Mouse (Mus musculus) lung, postnatal 10 days (tissue): ENCODE results near the gene Jtb.

Source experiments
- DNase-seq: peaks from one replicate; pipeline ENCODE4 v3.0.0; 2021

The Jtb gene

GRCm38 (mm10) chr3:90231507-90232333, at the start of gene Jtb:
Gene Jtb, plus strand, starts transcription at chr3:90231597.
- DNase-seq = peak; percentile 95

GRCm38 (mm10) chr3:90183581-90183980, 47.8 kb upstream of the Jtb start:
- peak; percentile 48 for DNase-seq

GRCm38 (mm10) chr3:90190859-90191510, 40.4 kb upstream of the Jtb start:
- DNase-seq = no peak

DNA sequence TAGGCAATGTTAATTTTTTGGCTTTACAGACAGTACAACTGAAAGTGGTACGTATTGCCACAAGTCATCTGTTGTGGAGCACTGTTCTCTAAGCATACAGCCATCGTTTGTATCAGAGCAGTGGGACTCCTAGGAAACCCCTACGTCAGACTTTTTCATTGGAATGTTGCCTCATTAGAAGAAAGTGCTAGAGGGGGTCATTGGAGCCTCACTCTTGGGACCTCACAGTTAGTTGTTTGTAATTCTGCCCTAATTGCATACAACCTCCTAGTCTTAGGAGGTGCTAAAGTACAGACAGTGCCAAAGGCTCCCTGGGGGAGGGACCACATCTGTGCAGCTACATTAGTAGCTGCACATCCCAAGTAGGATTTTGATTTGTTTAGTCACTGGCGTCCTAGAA, 36.6 kb upstream of the Jtb start:
- no peak for DNase-seq

GRCm38 (mm10) chr3:90195644-90196043, 35.8 kb upstream of the Jtb start:
- DNase-seq = no peak

GRCm38 (mm10) chr3:90197548-90197947, 33.8 kb upstream of the Jtb start:
- DNase-seq = no peak

- no peak for DNase-seq
Observed at GRCm38 (mm10) chr3:90202884-90203283, 28.5 kb upstream of the Jtb start.

GRCm38 (mm10) chr3:90203619-90204018, 27.8 kb upstream of the Jtb start:
- DNase-seq = no peak

- no peak for DNase-seq
Observed at GRCm38 (mm10) chr3:90204582-90204981, 26.8 kb upstream of the Jtb start.

GRCm38 (mm10) chr3:90208662-90209061, 22.7 kb upstream of the Jtb start:
- DNase-seq = no peak

GRCm38 (mm10) chr3:90209908-90210566, 21.4 kb upstream of the Jtb start:
- no peak for DNase-seq

DNA sequence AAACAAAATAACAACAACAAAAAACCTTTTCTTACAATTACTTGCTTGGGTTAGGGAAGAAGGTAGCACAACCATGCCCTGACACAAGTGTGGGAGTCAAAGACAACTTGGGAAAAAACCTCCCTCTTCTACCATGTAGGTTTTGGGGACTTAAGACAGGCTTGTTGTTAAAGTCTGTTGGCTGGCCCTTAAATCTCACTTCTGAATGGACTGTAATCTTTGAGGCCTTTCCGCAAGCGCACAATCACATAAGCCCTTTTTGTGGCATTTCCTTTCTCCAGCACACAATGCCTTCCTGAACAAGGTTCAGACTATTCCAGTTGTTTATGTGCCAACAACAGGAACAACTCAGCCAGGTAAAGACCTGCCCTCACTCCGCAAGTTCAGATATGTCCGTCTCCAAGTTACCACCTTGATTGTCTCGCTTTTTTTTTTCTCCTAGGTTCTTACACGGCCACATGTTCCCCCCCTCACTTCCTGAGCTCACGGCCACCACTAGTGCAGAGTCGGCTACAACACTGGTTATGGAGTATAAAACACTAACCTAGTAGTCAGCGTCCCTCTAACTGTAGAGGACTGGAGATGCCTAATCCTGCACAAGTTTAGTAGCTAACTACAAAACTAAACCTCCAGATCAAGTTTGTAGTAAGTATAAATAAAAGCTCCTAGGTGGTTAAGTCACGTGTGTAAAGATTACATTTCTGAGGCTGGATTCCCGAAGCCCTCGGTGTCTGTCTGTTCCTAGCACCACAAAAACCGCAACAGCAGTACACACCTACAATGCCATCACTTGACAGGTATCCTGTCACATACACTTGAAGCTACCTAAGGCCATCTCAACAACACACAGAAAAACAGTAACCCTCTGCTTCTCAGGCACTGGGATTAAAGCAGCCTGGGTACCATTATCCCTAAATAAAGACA, 19.7 kb upstream of the Jtb start:
- DNase-seq = no peak

- DNase-seq = no peak
Observed at GRCm38 (mm10) chr3:90212723-90213122, 18.7 kb upstream of the Jtb start.

DNA sequence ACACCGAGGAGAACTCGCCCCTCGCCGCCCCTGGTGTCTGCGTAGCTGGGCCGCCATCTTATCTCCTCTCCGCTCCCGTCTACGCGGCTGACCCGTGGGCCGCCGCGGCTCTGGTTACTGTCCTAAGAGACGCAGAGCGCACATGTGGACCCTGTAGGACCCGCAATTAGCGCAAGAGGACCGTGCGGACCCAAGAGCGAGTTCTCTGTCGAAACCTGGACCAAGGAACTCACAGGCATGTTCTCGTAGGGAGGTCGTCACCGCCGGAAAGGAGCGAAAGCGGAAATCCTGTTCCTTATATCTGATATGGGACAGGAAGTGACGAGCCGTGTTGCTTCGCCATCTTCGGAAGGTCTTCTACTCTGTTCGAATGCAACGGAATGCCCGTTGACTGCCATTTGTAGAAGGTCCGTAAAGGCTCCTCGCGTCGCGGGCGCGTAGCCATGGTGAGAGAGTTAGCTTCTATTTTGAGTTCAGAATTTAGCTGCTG, 18.0 kb upstream of the Jtb start, which contains the start of the genes Rps27 and Rab13:
TSS of gene Rps27 (minus strand) at position 275 of the 490 bp plus-strand sequence.
TSS of gene Rab13 (plus strand) at position 319 of the 490 bp plus-strand sequence.
- peak; percentile 94 for DNase-seq

DNA sequence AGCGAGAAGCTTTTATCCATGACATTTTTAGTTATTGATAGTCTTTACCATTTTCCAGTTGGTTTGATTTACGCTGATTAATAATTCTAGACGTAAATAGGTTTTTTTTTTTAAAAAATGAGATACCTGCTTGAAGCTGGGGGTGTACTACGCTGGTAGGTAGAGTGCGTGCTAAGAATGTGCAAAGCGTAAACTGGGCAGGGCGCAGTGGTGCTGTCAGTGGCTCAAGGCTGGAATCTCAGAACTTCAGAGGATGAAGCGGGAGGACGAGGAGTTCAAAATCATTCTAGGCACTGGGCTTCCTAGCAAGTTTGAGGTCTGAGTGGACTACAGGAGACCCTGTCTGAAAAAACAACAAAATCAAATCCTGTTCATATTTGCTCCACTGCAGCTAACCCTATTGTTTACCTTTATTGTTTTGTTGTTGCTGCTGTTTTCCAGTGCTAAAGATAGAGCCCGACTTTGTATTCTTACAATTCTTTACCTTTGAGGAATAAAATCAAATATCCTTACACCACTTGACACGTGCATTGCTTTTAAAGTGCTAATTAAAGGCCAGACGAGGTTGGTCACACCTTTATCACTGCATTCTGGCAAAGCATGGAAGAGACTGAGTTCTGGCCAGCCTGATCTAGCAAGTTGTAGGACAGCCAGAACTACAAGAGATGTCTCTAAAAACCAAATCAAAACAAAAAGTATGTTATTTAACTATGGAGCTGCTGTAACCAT, 17.3 kb upstream of the Jtb start:
- DNase-seq = no peak

DNA sequence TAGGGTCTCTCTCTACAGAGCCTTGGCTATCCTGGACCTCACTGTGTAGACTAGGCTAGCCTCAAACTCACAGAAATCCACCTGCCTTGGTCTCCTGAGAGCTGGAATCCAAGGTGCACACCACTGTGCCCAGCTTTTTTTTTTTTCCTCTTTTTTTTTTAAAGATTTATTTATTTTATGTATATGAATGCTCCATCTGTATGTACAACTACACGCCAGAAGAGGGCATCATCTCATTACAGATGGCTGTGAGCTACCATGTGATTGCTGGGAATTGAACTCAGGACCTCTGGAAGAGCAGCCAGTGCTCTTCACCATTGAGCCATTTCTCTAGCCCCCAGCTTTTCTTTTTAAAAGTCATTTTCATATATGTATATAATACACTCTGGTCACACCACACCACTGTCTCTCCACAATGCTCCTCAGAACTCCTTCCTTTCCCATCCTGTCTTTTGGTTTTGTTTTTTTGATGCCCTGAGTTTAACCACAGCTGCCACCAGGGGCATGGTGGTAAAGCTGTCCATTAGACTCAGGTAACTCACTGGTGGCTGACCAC, 15.5 kb upstream of the Jtb start:
- no peak for DNase-seq

- DNase-seq = peak; percentile 69
Observed at GRCm38 (mm10) chr3:90220088-90220487, 11.3 kb upstream of the Jtb start.

GRCm38 (mm10) chr3:90220531-90220951, 10.9 kb upstream of the Jtb start:
- peak; percentile 94 for DNase-seq

DNA sequence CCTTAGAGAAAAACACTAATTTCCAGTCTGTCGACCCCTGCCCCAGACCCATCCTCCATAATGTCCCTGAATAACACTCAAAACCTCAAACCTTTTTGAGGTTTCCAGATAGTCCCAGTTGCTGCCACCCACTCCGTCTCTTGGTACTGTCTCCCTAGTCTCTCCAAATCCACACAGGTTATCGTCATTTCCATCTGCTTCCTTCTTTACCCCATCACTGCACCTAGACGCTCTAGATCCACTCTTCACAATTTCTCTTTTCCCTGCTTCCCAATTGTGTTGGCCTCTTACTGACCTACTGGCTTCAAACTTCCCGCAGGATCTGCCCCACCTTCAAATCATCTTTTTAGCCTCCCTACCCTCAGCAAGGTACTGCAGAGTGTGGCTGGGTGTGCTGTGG, 10.3 kb upstream of the Jtb start:
- no peak for DNase-seq

DNA sequence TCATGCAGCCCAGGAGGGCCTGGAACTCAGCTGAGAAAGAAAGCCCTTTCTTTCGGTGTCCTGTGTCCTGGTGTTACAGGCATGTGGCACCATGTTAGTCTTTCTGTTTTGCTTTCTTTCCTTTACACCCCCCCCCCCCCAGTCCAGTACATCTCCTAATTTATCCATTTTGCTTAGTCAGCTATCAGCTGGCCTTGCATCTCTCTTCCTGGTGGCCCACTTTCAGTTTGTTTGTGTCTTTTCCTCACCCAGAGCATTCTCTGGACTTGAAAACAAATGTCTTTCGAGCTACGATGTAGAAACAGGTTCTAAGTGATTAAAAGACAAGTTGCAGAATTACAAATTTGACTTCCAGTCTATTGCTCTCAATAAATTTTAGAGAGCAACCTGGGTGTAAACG, 8.9 kb upstream of the Jtb start:
- no peak for DNase-seq

DNA sequence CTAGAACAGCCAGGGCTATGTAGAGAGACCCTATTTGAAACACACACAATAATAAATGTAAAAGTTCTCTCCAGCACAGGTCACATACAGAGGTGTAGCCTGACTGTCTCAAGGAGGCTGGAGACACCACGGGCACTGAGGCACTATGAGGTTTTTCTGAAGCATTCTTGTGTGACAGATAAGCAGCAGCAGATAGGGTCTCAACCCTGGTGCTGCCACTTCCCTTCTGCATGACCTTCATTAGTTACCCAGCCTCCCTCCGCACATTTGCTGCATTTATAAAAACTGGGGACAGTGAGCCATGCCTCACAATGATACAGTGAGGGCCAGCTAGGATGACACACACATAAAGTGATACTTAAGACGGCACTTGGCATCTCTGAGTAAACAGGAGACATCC, 8.5 kb upstream of the Jtb start:
- no peak for DNase-seq
